Mouse (Mus musculus): ENCODE data around the gene Zfp995. TPM values are rescaled to one million over a fixed set of nuclear protein-coding genes. Genes with fewer than 3 reads are reported as not detected.

Gene Zfp995
- 8.0 TPM for polyA plus RNA-seq (2017; shearing (Covaris generic))

GRCm38 (mm10) chr17:21909456-21910052, at the start of gene Zfp995:
Gene Zfp995, minus strand, starts transcription at chr17:21909926.

GRCm38 (mm10) chr17:21845545-21846321, 64.0 kb downstream of the Zfp995 start, which contains the start of gene Zfp820:
Gene Zfp820, minus strand, starts transcription at chr17:21845772.

Other genes with a start within 250 kb of the Zfp995 start
- gene Gm10226, start 218.1 kb downstream of the Zfp995 start, polyA plus RNA-seq (2017; shearing (Covaris generic)): 6.8 TPM
- 0.56 TPM for gene Zfp760, start 202.2 kb downstream of the Zfp995 start, polyA plus RNA-seq (2017; shearing (Covaris generic))
- gene Zfp229, start 179.1 kb downstream of the Zfp995 start, polyA plus RNA-seq (2017; shearing (Covaris generic)): 0.40 TPM
- gene Zfp820, start 64.2 kb downstream of the Zfp995 start, polyA plus RNA-seq (2017; shearing (Covaris generic)): 0.32 TPM
- 24.4 TPM for gene Zfp942, start 52.5 kb upstream of the Zfp995 start, polyA plus RNA-seq (2017; shearing (Covaris generic))
- gene Zfp943, start 52.6 kb upstream of the Zfp995 start, polyA plus RNA-seq (2017; shearing (Covaris generic)): 10.5 TPM

All from naive thymus-derived CD4-positive, alpha-beta T cell, adult 5 months (primary cell).